ENCODE assay signal across 12 mouse cellular contexts in genomic region chr1:85248985-85249384, GRCm38 (mm10). TPM values are rescaled to one million over a fixed set of nuclear protein-coding genes. Genes with fewer than 3 reads are reported as not detected.
DNase-seq lines count a peak whose midpoint lies in the region; ATAC-seq lines count a peak whose summit lies in the region.
"Not testable (repeated sequence)": the region's sequence is repeated elsewhere in the genome, so short reads cannot be mapped to it uniquely, and the experiment has no call there.
"Had no signal": no experiment of that assay in that cellular context is flagged by ENCODE, and none has a peak within 500 bp of the region (broad histone marks: within the 10 kb centered on the region; RNA-seq: fewer than 3 reads in every experiment).

No protein-coding gene starts in this region.

- H3K9ac ChIP-seq in forebrain, embryonic 11.5 days (ENCODE audit: low read length); intestine, embryonic 14.5 days (ENCODE audit: low read length); limb, embryonic 15.5 days; midbrain, embryonic 11.5 days (ENCODE audit: low read length): not testable (repeated sequence)

- 71% methylated on average over 3 of the region's 3 CpGs for WGBS in forebrain, embryonic 11.5 days
- 56% methylated on average over 3 of the region's 3 CpGs for WGBS in heart, embryonic 10.5 days
- 68% methylated on average over 3 of the region's 3 CpGs for WGBS in intestine, embryonic 14.5 days
- WGBS in limb, embryonic 15.5 days, result 63% methylated on average over 3 of the region's 3 CpGs
- WGBS in midbrain, embryonic 11.5 days, result 65% methylated on average over 3 of the region's 3 CpGs

- H3K4me2 ChIP-seq in forebrain, embryonic 11.5 days (ENCODE audit: low read depth, low read length, severe bottlenecking); intestine, embryonic 14.5 days (ENCODE audit: low read length); limb, embryonic 15.5 days; midbrain, embryonic 11.5 days: not testable (repeated sequence)

- H3K27ac ChIP-seq in forebrain, embryonic 11.5 days (ENCODE audit: low read depth, low read length); heart, embryonic 10.5 days; intestine, embryonic 14.5 days (ENCODE audit: low read depth); limb, embryonic 15.5 days; midbrain, embryonic 11.5 days (ENCODE audit: low read depth, low read length): not testable (repeated sequence)

- DNase-seq in A20 (ENCODE audit: low read depth, low spot score), result peak; percentile 2
- DNase-seq in forebrain, embryonic 11.5 days (ENCODE audit: low spot score), result peak; percentile 52
- DNase-seq in heart, embryonic 10.5 days (ENCODE audit: low spot score), result peak; percentile 76
- DNase-seq in intestine, embryonic 14.5 days (ENCODE audit: low spot score), result peak; percentile 45
- DNase-seq in midbrain, embryonic 11.5 days (ENCODE audit: low spot score, missing footprints), result peak; percentile 49
- peak; percentile 0 for DNase-seq in splenic B cell, adult 2 months (ENCODE audit: low read depth, low spot score)
- peak; percentile 45 to 76 for DNase-seq in urinary bladder, postnatal 4 days (ENCODE audit: low spot score in 2 of 2)

- peaks cover 13% of the 10 kb centered on the region; the same call in 1 of the 2 replicates for H3K9me3 ChIP-seq in forebrain, embryonic 11.5 days (ENCODE audit: control insufficient read depth, low read length)
- peaks cover 23% of the 10 kb centered on the region for H3K9me3 ChIP-seq in heart, embryonic 10.5 days
- not testable (repeated sequence) for H3K9me3 ChIP-seq in intestine, embryonic 14.5 days (ENCODE audit: control insufficient read depth, low read length)
- H3K9me3 ChIP-seq in limb, embryonic 15.5 days, result peaks cover 15% of the 10 kb centered on the region
- H3K9me3 ChIP-seq in midbrain, embryonic 11.5 days (ENCODE audit: control insufficient read depth, low read length), result peaks cover 13% of the 10 kb centered on the region

- ATAC-seq in forebrain, embryonic 11.5 days (replicated peaks; ENCODE audit: low FRiP score); intestine, embryonic 14.5 days (replicated peaks; ENCODE audit: low FRiP score, low TSS enrichment, low read depth); midbrain, embryonic 11.5 days (ENCODE audit: low FRiP score): not testable (repeated sequence)
- ATAC-seq in limb, embryonic 15.5 days (ENCODE audit: insufficient number of reproducible peaks, low FRiP score, low TSS enrichment, low read depth), result 0 out of 2 replicates have a peak, but pooled peaks have one; percentile 55

- H3K36me3 ChIP-seq in forebrain, embryonic 11.5 days (ENCODE audit: control insufficient read depth, insufficient read depth, low read length); heart, embryonic 10.5 days; intestine, embryonic 14.5 days (ENCODE audit: control insufficient read depth, insufficient read depth, low read length); limb, embryonic 15.5 days; midbrain, embryonic 11.5 days (ENCODE audit: control insufficient read depth, insufficient read depth, low read length); splenic B cell, adult 2 months (ENCODE audit: control insufficient read depth, insufficient read depth, low read length, poor library complexity, severe bottlenecking): not testable (repeated sequence)

- not testable (repeated sequence) for H3K4me1 ChIP-seq in forebrain, embryonic 11.5 days (replicated peaks; ENCODE audit: control insufficient read depth, insufficient read depth, low read length); heart, embryonic 10.5 days; intestine, embryonic 14.5 days (replicated peaks; ENCODE audit: control insufficient read depth, insufficient read depth, low read length); limb, embryonic 15.5 days; midbrain, embryonic 11.5 days (ENCODE audit: control insufficient read depth, insufficient read depth, low read length)

- H3K4me3 ChIP-seq in forebrain, embryonic 11.5 days (ENCODE audit: low read depth, low read length); heart, embryonic 10.5 days; intestine, embryonic 14.5 days (ENCODE audit: low read depth, low read length); limb, embryonic 15.5 days; midbrain, embryonic 11.5 days (ENCODE audit: low read depth, low read length): not testable (repeated sequence)

- not testable (repeated sequence) for H3K27me3 ChIP-seq in forebrain, embryonic 11.5 days (ENCODE audit: control insufficient read depth, insufficient read depth, low read length); heart, embryonic 10.5 days (ENCODE audit: insufficient read depth, poor library complexity, severe bottlenecking); intestine, embryonic 14.5 days (replicated peaks; ENCODE audit: control insufficient read depth, insufficient read depth, low read length); limb, embryonic 15.5 days; midbrain, embryonic 11.5 days (ENCODE audit: control insufficient read depth, insufficient read depth, low read length); splenic B cell, adult 2 months (ENCODE audit: control insufficient read depth, insufficient read depth, low read length, poor library complexity, severe bottlenecking)

RNA-seq across cellular contexts. Expression of gene C130026I21Rik, which starts 21.4 kb away (rescaled TPM):
- polyA plus RNA-seq in forebrain, embryonic 11.5 days (2014; fragmentation: Nextera tagmentation; extraction: Ambion mirVana), result not detected in 2 replicates
- not detected in 2 replicates for polyA plus RNA-seq in heart, embryonic 10.5 days (2016; fragmentation: Nextera tagmentation; extraction: Ambion mirVana)
- 0.36 TPM in 1 of 2 replicates, not detected in the other for polyA plus RNA-seq in intestine, embryonic 14.5 days (2014; fragmentation: Nextera tagmentation; extraction: Ambion mirVana)
- polyA plus RNA-seq in limb, embryonic 15.5 days (2015; fragmentation: Nextera tagmentation; extraction: Ambion mirVana), result 1.2 and 1.3 TPM in 2 replicates
- not detected in 2 replicates for polyA plus RNA-seq in midbrain, embryonic 11.5 days (2014; fragmentation: Nextera tagmentation; extraction: Ambion mirVana)
- polyA plus RNA-seq: embryonic facial prominence, embryonic 11.5 days; forebrain, embryonic 12.5 days; G1E; limb, embryonic 13.5 days had no signal

Comparison
In these comparisons a context has a peak if more than half of its experiments do, and no peak if none do; other contexts are left out.
1. DNase-seq: peak in every context shown above with its lines; median percentile 76 in heart, embryonic 10.5 days; 60 in urinary bladder, postnatal 4 days; 52 in forebrain, embryonic 11.5 days; 49 in midbrain, embryonic 11.5 days; 45 in intestine, embryonic 14.5 days; 2 in A20; 0 in splenic B cell, adult 2 months.